Mouse (Mus musculus) embryonic facial prominence, embryonic 13.5 days (tissue): ENCODE data around the gene Tstd1. TPM values are rescaled to one million over a fixed set of nuclear protein-coding genes. Genes with fewer than 3 reads are reported as not detected.

ENCODE experiments used
- ATAC-seq: fragments of 200-750 bp; cut with Nextera tagmentation; 2 replicates; pipeline ENCODE4 v1.8.0; 2017; ENCODE audit warnings: low read depth; ENCODE audit not compliant: insufficient number of reproducible peaks, insufficient read depth, low FRiP score, low TSS enrichment
- H3K27ac ChIP-seq: fragments of 300-500 bp; sonication (generic); 2 replicates; pipeline ENCODE4 v1.5.1; 2015; ENCODE audit warnings: moderate library complexity, mild to moderate bottlenecking, inconsistent platforms
- H3K27me3 ChIP-seq: fragments of 300-500 bp; sonication (generic); 2 replicates; pipeline ENCODE4 v1.6.1; 2015; ENCODE audit warnings: mild to moderate bottlenecking, inconsistent platforms
- H3K36me3 ChIP-seq: fragments of 300-500 bp; sonication (generic); 2 replicates; pipeline ENCODE4 v1.6.1; 2015; ENCODE audit warnings: mild to moderate bottlenecking, inconsistent platforms
- H3K4me1 ChIP-seq: fragments of 300-500 bp; sonication (generic); 2 replicates; pipeline ENCODE4 v1.6.1; 2015; ENCODE audit warnings: inconsistent platforms
- H3K4me2 ChIP-seq: fragments of 300-500 bp; sonication (generic); 2 replicates; pipeline ENCODE4 v1.6.1; 2015; ENCODE audit warnings: moderate library complexity, mild to moderate bottlenecking, inconsistent platforms
- H3K4me3 ChIP-seq: fragments of 300-500 bp; sonication (generic); 2 replicates; pipeline ENCODE4 v1.5.1; 2015; ENCODE audit warnings: mild to moderate bottlenecking, inconsistent platforms
- H3K9ac ChIP-seq: fragments of 300-500 bp; sonication (generic); 2 replicates; pipeline ENCODE4 v1.6.1; 2015; ENCODE audit warnings: mild to moderate bottlenecking, inconsistent platforms
- H3K9me3 ChIP-seq: fragments of 300-500 bp; sonication (generic); 2 replicates; pipeline ENCODE4 v1.6.1; 2016; ENCODE audit warnings: inconsistent platforms
- WGBS: fragments of 180-500 bp; shearing (Covaris S2); methylation state at CpG from one replicate; pipeline ENCODE4 v1.1.7; 2015; ENCODE audit warnings: mixed read lengths; 5-methylcytosine and 5-hydroxymethylcytosine counted together
- polyA plus RNA-seq: library from polyadenylated mRNA; unstranded; fragments of >200 nt; fragmentation: Nextera tagmentation; extraction: Ambion mirVana; gene quantifications from 2 replicates; pipeline ENCODE4 v1.2.1, GENCODE M21; 2015

The Tstd1 gene
- polyA plus RNA-seq, 1 experiment from 2014 or later = 8.1 TPM

DNA sequence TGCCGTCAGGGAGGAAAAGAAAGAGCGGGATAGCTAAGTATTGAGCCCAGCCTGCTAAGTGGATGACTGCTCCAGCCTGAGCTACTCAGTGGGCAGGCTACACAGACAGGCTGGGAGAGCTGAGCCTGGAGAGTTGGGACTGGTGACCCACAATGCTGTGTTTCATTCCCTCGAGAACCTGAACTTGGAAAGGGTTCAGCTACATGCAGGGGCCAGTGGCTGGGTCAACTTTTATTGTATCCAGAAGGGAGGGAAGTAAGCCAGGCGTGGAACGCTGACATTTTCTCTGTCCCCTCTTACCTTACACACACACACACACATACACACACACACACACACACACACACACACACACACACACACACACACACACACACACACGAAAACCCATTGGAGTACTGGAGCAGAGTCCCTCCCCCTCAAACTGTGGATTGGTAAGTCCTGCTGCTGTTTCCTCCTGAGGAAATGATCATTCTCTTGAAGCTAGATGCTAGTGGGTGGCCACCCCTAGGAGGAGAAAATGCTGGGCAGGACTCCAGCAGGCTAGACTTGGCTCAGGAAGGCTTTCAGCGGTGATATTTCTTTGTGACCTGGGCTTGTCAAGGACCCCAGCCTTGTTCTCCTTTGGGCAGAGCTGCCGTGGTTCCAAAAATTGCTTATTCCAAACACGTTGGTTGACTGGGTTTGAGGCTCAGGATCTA lies 21.5 kb downstream of the Tstd1 start:
- peak overlapping the region; percentile 39; the same call in 1 of the 2 replicates for H3K27ac ChIP-seq
- H3K9me3 ChIP-seq = no peaks in the 10 kb centered on the region
- peaks cover 16% of the 10 kb centered on the region; the same call in 1 of the 2 replicates for H3K4me1 ChIP-seq
- ATAC-seq = no peak
- peaks cover 44% of the 10 kb centered on the region for H3K27me3 ChIP-seq
- H3K9ac ChIP-seq = no peak overlapping the region
- peak overlapping the region; percentile 61 for H3K4me2 ChIP-seq
- WGBS = 41% methylated on average over 9 of the region's 9 CpGs
- H3K36me3 ChIP-seq = no peaks in the 10 kb centered on the region
- H3K4me3 ChIP-seq = no peak overlapping the region

DNA sequence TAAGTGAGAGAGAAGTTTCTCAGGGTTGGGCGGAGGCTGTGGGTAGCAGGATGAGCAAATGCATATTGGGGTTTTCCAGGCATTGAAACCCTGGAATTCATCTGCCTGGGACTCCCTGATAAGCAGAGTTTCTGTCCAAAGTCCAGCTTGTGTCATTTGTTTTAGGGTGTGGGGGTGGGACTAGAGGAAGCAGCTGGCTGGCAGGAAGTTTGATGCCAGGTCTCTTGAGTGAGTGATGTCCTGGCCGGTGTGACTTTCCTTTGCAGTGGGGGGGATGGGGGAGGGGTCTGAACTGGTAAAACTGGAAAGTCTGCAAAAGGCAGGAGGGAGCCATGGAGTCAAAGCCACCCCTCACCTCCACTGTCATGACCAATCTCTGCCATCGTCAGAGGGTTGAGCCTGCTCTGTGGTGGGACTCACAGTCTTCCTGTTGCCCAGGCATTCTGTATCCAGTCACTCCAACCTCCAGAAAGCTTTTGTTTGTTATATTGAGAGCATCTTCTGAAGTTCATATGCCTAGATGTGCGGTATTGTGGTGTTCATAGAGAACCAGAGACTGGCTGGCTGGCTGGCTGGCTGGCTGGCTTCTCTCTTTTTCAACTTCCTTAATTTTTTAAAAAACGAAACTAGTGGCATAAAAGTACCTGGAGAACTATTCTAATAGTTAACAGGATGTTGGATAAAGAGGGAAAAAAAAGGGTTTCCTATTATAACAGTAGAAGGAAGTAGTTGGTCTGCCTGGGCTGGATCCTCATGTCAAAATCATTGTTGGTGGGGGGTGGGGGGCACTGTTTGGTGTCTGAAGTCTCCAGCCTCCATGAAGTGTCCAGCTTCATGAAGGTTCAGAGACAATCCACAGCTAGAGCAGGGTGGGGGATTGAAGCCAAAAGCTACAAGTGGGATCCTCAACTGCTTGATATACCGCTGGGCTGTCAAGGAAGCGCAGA lies 23.1 kb downstream of the Tstd1 start:
- peaks cover 16% of the 10 kb centered on the region; the same call in 1 of the 2 replicates for H3K4me1 ChIP-seq
- 45% methylated on average over 7 of the region's 7 CpGs for WGBS
- no peak overlapping the region for H3K9ac ChIP-seq
- H3K4me2 ChIP-seq = peak overlapping the region; percentile 7; the same call in 1 of the 2 replicates
- H3K27ac ChIP-seq = peak overlapping the region; percentile 33; the same call in 1 of the 2 replicates
- no peak overlapping the region for H3K4me3 ChIP-seq
- no peaks in the 10 kb centered on the region for H3K36me3 ChIP-seq
- H3K27me3 ChIP-seq = peaks cover 38% of the 10 kb centered on the region
- ATAC-seq = no peak
- no peaks in the 10 kb centered on the region for H3K9me3 ChIP-seq

DNA sequence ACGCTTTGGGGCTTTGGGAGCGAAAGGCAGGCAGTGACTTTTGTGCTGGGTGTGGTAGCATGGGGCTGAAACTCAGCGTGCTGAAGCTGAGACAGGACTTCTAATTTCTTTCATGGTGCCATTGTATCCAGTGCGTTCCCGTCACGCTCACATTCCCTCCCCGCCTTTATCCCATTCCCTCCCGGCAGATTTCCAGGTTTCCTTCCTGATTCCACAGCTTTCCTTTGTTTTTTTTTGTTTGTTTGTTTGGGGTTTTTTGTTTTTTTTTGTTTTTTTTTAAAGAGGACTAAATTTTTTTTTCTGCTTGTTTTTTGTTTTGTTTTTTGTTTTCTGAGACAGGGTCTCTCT lies 23.7 kb downstream of the Tstd1 start:
- Histone ChIP-seq H3K27ac (no peak overlapping the region), H3K9me3 (no peaks in the 10 kb centered on the region), H3K27me3 (peaks cover 32% of the 10 kb centered on the region), H3K9ac (no peak overlapping the region), H3K4me2 (no peak overlapping the region), H3K4me1 (peaks cover 16% of the 10 kb centered on the region; the same call in 1 of the 2 replicates), H3K4me3 (no peak overlapping the region), H3K36me3 (no peaks in the 10 kb centered on the region)
- ATAC-seq = no peak
- 62% methylated on average over 8 of the region's 8 CpGs for WGBS

DNA sequence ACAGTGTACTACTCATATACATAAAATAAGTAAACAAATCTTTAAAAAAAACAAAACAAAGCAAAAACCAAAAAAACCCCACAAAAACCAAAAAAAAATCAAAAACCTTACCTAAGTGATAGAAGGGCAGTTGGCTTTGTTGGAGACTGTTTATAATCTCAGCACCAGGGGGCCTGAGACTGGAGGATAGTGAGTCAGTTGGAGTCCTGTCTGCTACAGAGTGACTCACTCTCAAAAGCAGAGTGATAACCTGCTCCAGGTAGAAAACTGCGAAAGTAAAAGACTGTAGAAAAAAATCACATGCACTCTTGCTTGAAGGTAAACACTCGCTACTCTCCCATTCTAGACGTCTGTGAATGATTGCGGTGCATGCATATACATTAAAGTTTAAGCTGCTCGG lies 26.4 kb downstream of the Tstd1 start:
- 0 out of 2 replicates have a peak, but pooled peaks cover 4% of the 10 kb centered on the region for H3K4me1 ChIP-seq
- H3K9ac ChIP-seq = no peak overlapping the region
- H3K27ac ChIP-seq = no peak overlapping the region
- no peak overlapping the region for H3K4me3 ChIP-seq
- H3K9me3 ChIP-seq = no peaks in the 10 kb centered on the region
- no peak for ATAC-seq
- H3K27me3 ChIP-seq = peaks cover 5% of the 10 kb centered on the region; the same call in 1 of the 2 replicates
- no peak overlapping the region for H3K4me2 ChIP-seq
- 80% methylated on average over 5 of the region's 5 CpGs for WGBS
- no peaks in the 10 kb centered on the region for H3K36me3 ChIP-seq

DNA sequence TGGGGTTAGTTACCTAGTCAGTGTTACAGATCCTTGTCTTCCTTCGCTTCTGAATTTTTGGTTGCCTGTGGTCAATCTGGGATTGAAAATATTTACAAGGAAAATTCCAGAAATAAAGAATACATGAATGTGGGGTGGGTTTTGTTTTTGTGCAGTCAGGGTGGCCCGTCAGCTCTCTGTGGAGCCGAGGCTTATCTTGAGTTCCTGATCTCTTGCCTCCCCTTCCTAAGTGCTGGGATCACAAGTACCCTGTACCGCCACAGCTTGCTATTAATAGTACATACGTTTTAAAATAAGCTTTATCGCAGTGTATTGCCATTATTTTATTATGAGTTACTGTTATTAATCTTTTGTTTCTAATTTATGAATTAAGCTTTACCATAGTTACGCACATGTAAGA lies 28.2 kb downstream of the Tstd1 start:
- 62% methylated on average over 7 of the region's 7 CpGs for WGBS
- H3K9ac ChIP-seq = no peak overlapping the region
- ATAC-seq = no peak
- H3K27me3 ChIP-seq = no peaks in the 10 kb centered on the region
- H3K27ac ChIP-seq = no peak overlapping the region
- H3K4me2 ChIP-seq = no peak overlapping the region
- no peaks in the 10 kb centered on the region for H3K4me1 ChIP-seq
- H3K9me3 ChIP-seq = no peaks in the 10 kb centered on the region
- no peak overlapping the region for H3K4me3 ChIP-seq
- H3K36me3 ChIP-seq = no peaks in the 10 kb centered on the region

DNA sequence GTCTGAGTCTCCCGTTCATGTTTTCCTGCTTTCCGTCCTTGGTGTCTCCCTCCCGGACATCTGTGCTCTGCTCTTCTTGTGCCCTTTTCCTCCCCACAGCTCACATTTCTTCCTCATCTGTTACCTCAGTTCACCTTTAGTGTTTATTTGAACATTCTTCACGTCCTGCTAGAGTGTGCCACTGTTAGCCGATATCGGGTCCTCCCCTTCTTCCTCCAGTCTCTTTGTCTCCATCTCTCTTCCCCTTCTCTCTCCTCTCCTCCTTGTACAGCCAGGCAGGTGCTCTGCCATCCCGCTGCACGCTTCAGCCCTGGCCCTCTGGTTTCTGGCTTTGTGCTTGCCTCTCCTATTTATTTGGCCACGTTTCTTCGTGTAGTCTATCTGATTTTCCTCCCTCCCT lies 29.0 kb downstream of the Tstd1 start:
- Histone ChIP-seq H3K4me3 (no peak overlapping the region), H3K4me2 (no peak overlapping the region), H3K4me1 (no peaks in the 10 kb centered on the region), H3K27me3 (no peaks in the 10 kb centered on the region), H3K9ac (no peak overlapping the region), H3K36me3 (no peaks in the 10 kb centered on the region), H3K9me3 (no peaks in the 10 kb centered on the region), H3K27ac (no peak overlapping the region)
- WGBS = 67% methylated on average over 10 of the region's 10 CpGs
- ATAC-seq = no peak

DNA sequence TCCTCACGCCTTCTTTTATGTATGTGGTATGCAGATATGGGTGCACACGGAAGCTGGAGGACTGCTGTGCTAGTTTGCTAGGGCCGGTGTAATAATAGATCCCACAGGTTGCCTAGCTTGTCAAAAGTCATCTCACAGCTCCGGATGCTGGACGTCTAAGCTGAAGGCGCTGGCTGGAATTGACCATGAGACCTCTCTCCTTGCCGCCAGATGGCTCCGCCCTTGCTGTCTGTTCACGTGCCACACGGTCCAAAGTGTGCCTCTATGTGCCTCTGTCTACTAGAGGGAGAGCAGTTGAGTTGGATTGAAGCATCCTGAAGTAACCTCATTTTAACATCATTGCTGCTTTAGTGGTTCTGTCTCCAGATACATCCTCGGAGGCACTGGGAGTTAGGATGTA lies 31.4 kb downstream of the Tstd1 start:
- H3K27me3 ChIP-seq = no peaks in the 10 kb centered on the region
- no peak overlapping the region for H3K4me2 ChIP-seq
- H3K4me3 ChIP-seq = no peak overlapping the region
- no peak overlapping the region for H3K27ac ChIP-seq
- H3K9me3 ChIP-seq = no peaks in the 10 kb centered on the region
- no peaks in the 10 kb centered on the region for H3K36me3 ChIP-seq
- ATAC-seq = no peak
- H3K4me1 ChIP-seq = no peaks in the 10 kb centered on the region
- 83% methylated on average over 11 of the region's 11 CpGs for WGBS
- no peak overlapping the region for H3K9ac ChIP-seq

DNA sequence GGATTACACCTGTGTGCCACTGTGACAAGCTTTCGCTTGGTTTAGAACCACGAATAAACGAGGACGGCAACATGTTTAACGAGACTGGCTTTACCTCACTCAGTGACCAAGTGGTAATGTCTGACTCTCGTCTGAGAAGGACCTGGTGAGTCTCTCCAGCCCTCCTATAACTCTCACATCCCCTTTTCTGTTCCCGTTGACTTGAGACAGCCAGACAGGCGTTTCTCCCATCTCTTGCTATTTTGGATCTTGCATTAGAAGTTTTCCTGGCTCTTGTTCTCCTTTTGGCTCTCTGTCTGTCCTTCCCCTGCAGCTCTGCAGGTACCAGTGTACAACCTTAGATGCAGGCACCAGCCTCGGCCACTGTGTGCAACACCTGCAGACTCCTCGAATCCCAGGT lies 32.3 kb downstream of the Tstd1 start:
- Histone ChIP-seq H3K4me2 (no peak overlapping the region), H3K4me3 (no peak overlapping the region), H3K36me3 (no peaks in the 10 kb centered on the region), H3K9me3 (no peaks in the 10 kb centered on the region), H3K27ac (no peak overlapping the region), H3K9ac (no peak overlapping the region), H3K4me1 (no peaks in the 10 kb centered on the region), H3K27me3 (no peaks in the 10 kb centered on the region)
- ATAC-seq = no peak
- WGBS = 90% methylated on average over 10 of the region's 10 CpGs

DNA sequence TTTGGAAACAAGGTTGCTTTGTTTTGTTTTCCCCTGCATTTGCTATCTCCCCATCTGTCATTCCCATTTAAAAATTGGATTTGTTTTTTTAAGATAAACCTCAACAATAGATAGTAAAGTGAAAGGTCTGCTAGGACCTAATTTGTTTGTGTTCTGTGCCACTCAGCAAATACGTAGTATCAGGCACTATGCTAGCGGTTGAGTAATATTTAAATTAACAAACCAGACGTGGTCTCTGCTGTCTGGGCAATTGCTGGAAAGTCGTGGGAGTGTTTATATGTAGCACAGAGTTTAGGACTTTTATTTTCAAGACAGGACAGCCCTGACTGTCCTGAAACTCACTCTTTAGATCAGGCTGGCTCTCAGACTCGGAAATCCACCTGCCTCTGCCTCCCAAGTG lies 33.9 kb downstream of the Tstd1 start:
- ATAC-seq = no peak
- Histone ChIP-seq H3K9ac (no peak overlapping the region), H3K4me3 (no peak overlapping the region), H3K36me3 (no peaks in the 10 kb centered on the region), H3K27me3 (no peaks in the 10 kb centered on the region), H3K27ac (no peak overlapping the region), H3K9me3 (no peaks in the 10 kb centered on the region), H3K4me2 (no peak overlapping the region), H3K4me1 (no peaks in the 10 kb centered on the region)
- 69% methylated on average over 5 of the region's 5 CpGs for WGBS

DNA sequence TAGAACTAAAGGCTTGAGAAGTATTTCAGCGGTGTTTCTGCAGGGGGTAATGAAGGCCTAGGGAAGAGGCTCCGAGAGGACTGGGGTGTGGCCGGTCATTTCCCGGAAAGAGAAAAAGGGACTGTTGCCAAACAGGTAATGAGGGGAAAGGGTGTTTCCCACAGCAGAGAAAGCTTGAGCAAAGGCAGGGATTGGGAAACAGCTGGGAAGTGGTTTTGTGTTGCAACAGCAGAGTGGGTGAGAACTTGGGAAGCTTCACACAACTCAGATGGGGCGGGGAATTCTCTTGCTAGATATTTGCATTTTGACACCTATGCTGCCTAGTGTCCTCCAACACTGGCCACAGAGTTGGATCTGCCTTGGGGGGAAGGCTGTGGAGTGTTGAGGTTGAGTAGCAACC lies 34.3 kb downstream of the Tstd1 start:
- Histone ChIP-seq H3K4me2 (no peak overlapping the region), H3K4me1 (no peaks in the 10 kb centered on the region), H3K27ac (no peak overlapping the region), H3K27me3 (no peaks in the 10 kb centered on the region), H3K4me3 (no peak overlapping the region), H3K9me3 (no peaks in the 10 kb centered on the region), H3K9ac (no peak overlapping the region), H3K36me3 (no peaks in the 10 kb centered on the region)
- no peak for ATAC-seq
- WGBS = 87% methylated on average over 5 of the region's 5 CpGs

DNA sequence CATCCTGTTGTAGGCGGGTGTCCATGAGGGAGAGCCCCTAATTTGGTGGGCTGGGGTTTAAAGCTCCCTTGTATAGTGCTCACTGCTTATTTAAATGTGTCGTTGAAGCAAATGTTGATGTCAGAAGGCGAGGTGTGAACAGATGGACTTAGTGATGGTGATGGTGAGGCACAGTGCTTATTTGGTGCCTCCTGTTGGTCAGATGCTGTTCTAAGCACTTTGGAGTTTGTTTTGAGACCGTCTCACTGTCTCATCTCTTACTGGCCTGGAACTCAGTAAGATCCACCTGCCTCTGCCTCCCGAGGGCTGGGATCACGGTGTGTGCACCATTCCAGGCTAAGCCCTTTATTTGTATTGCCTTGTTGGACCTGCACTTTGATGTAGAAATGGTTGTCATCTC lies 36.3 kb downstream of the Tstd1 start:
- peaks cover 5% of the 10 kb centered on the region for H3K4me1 ChIP-seq
- H3K4me2 ChIP-seq = no peak overlapping the region
- H3K27ac ChIP-seq = no peak overlapping the region
- H3K9ac ChIP-seq = no peak overlapping the region
- no peak for ATAC-seq
- no peaks in the 10 kb centered on the region for H3K36me3 ChIP-seq
- no peaks in the 10 kb centered on the region for H3K9me3 ChIP-seq
- WGBS = 87% methylated on average over 6 of the region's 6 CpGs
- H3K27me3 ChIP-seq = no peaks in the 10 kb centered on the region
- H3K4me3 ChIP-seq = no peak overlapping the region

DNA sequence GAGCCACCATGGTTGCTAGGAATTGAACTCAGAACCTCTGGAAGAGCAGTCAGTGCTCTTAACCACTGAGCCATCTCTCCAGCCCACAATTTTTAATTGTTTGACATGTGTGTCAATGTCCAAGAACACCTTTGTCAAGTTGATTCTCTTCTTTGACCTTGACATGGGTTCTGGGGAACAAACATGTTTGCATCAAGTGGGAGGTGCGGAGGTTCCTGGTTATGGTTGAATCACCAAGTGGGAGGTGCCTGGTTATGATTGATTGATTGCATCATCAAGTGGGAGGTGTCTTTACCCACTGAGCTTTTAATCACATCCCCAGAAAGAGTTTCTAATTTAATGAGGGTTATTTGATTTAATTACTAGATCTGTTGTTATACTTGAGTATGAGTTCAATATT lies 38.9 kb downstream of the Tstd1 start:
- 85% methylated on average over 1 of the region's 1 CpGs for WGBS
- H3K4me3 ChIP-seq = no peak overlapping the region
- ATAC-seq = no peak

More for the DNA sequence above, 38.9 kb downstream of the Tstd1 start:
- Histone ChIP-seq H3K4me1 (peaks cover 10% of the 10 kb centered on the region), H3K27me3 (no peaks in the 10 kb centered on the region), H3K36me3 (peaks cover 6% of the 10 kb centered on the region), H3K9ac (no peak overlapping the region), H3K9me3 (no peaks in the 10 kb centered on the region), H3K27ac (no peak overlapping the region), H3K4me2 (no peak overlapping the region)
